8 mouse cellular contexts compared by ENCODE assay signal in the genomic region with DNA sequence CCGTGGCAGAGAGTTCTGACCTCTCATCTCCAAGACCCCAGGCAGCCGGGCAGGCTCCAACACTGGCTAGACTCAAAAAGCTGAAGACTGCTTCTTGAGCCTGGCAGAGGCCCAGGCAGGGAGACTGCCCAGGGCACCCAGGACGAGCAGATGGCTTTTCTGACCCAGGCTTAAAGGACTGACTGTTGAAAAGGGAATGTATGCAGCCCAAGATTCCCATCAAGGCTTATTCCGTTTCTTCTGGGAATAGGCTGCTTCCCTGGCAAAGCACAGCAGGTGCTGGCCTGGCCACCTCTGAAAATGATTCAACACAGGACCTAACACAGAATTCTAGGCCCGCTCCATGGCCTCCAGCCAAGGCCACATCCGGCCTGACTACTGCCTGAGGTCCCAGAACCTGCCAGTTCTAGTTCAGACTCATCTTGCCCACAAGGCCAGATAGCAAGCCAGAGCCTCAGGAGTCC. TPM values are rescaled to one million over a fixed set of nuclear protein-coding genes. Genes with fewer than 3 reads are reported as not detected.
DNase-seq lines count a peak whose midpoint lies in the region; ATAC-seq lines count a peak whose summit lies in the region.

No protein-coding gene starts in this region.

- H3K9ac ChIP-seq in intestine, embryonic 15.5 days = no peak overlapping the region

- peaks cover 44% of the 10 kb centered on the region for H3K27me3 ChIP-seq in forebrain, embryonic 10.5 days (ENCODE audit: poor library complexity, severe bottlenecking)
- peaks cover 23% of the 10 kb centered on the region for H3K27me3 ChIP-seq in intestine, embryonic 15.5 days (replicated peaks)

- intact Hi-C loops in left cerebral cortex, postnatal 4 days (cut with DNase I) = no loop called here

- no peak for ATAC-seq in intestine, embryonic 15.5 days

- H3K27ac ChIP-seq in forebrain, embryonic 10.5 days = no peak overlapping the region
- no peak overlapping the region for H3K27ac ChIP-seq in intestine, embryonic 15.5 days

- no peak overlapping the region for H3K4me3 ChIP-seq in forebrain, embryonic 10.5 days
- no peak overlapping the region for H3K4me3 ChIP-seq in intestine, embryonic 15.5 days (replicated peaks)

- WGBS in forebrain, embryonic 10.5 days = 83% methylated on average over 6 of the region's 6 CpGs
- WGBS in intestine, embryonic 15.5 days = 79% methylated on average over 6 of the region's 6 CpGs

- H3K4me2 ChIP-seq in intestine, embryonic 15.5 days (replicated peaks) = no peak overlapping the region

- DNase-seq in left cerebral cortex, postnatal 4 days = peak; percentile 53
- DNase-seq in left cerebral cortex, adult 8-10 months (ENCODE audit: low spot score in 2 of 2) = no peak
- DNase-seq in adipocyte (ENCODE audit: low spot score) = peak; percentile 52
- peak; percentile 86 for DNase-seq in cerebellum, adult 9-11 months
- peak; percentile 51 for DNase-seq in kidney, adult 9 months
- no peak for DNase-seq in forebrain, embryonic 10.5 days (ENCODE audit: extremely low spot score, low spot score)
- no peak for DNase-seq in T-cell, adult 2 months (ENCODE audit: low spot score)

- peaks cover 23% of the 10 kb centered on the region for H3K4me1 ChIP-seq in forebrain, embryonic 10.5 days
- peaks cover 8% of the 10 kb centered on the region for H3K4me1 ChIP-seq in intestine, embryonic 15.5 days (replicated peaks)

- H3K36me3 ChIP-seq in forebrain, embryonic 10.5 days (replicated peaks) = peaks cover 52% of the 10 kb centered on the region
- H3K36me3 ChIP-seq in intestine, embryonic 15.5 days = peaks cover 33% of the 10 kb centered on the region

- H3K9me3 ChIP-seq in forebrain, embryonic 10.5 days = no peaks in the 10 kb centered on the region
- no peaks in the 10 kb centered on the region for H3K9me3 ChIP-seq in intestine, embryonic 15.5 days

RNA-seq across cellular contexts. Expression of a gene that starts 1.7 kb away (rescaled TPM):
- 1 to 10 TPM; 6.3 to 9.4 TPM for total RNA-seq in left cerebral cortex, postnatal 4 days (2021)
- total RNA-seq in left cerebral cortex, adult 8-10 months (2022) = 10 to 100 TPM; 30.9 to 34.5 (median 31.7) TPM
- polyA plus RNA-seq in forebrain, embryonic 10.5 days (2016; fragmentation: Nextera tagmentation; extraction: Ambion mirVana) = 0.51 and 1.00 TPM in 2 replicates
- polyA plus RNA-seq in intestine, embryonic 15.5 days (2015; fragmentation: Nextera tagmentation; extraction: Ambion mirVana) = 1.9 and 2.0 TPM in 2 replicates

RNA-seq across cellular contexts. Expression of a gene that starts 7.2 kb away (rescaled TPM):
- total RNA-seq in left cerebral cortex, postnatal 4 days (2021) = 1 to 10 TPM in 1 of 2 experiments, not detected in 1; 5.0 TPM
- total RNA-seq in left cerebral cortex, adult 8-10 months (2022) = 10 to 100 TPM in 2 of 4 experiments, 1 to 10 TPM in 1, not detected in 1; 2.2 to 24.0 (median 19.7) TPM
- polyA plus RNA-seq in forebrain, embryonic 10.5 days (2016; fragmentation: Nextera tagmentation; extraction: Ambion mirVana) = not detected in 2 replicates
- 1.2 and 1.9 TPM in 2 replicates for polyA plus RNA-seq in intestine, embryonic 15.5 days (2015; fragmentation: Nextera tagmentation; extraction: Ambion mirVana)

RNA-seq across cellular contexts. Expression of a gene that starts 12.5 kb away (rescaled TPM):
- 100 to 1,000 TPM; 133 to 157 TPM for total RNA-seq in left cerebral cortex, postnatal 4 days (2021)
- total RNA-seq in left cerebral cortex, adult 8-10 months (2022) = 1,000 to 10,000 TPM in 1 of 4 experiments, 100 to 1,000 TPM in 3; 328 to 1,203 (median 591) TPM
- polyA plus RNA-seq in forebrain, embryonic 10.5 days (2016; fragmentation: Nextera tagmentation; extraction: Ambion mirVana) = 135 and 142 TPM in 2 replicates
- 282 and 329 TPM in 2 replicates for polyA plus RNA-seq in intestine, embryonic 15.5 days (2015; fragmentation: Nextera tagmentation; extraction: Ambion mirVana)

RNA-seq across cellular contexts. Expression of a gene that starts 59.4 kb away (rescaled TPM):
- total RNA-seq in left cerebral cortex, postnatal 4 days (2021) = not detected
- total RNA-seq in left cerebral cortex, adult 8-10 months (2022) = not detected
- 0.18 TPM in 1 of 2 replicates, not detected in the other for polyA plus RNA-seq in forebrain, embryonic 10.5 days (2016; fragmentation: Nextera tagmentation; extraction: Ambion mirVana)
- polyA plus RNA-seq in intestine, embryonic 15.5 days (2015; fragmentation: Nextera tagmentation; extraction: Ambion mirVana) = 5.4 and 5.6 TPM in 2 replicates

Comparison
In these comparisons a context has a peak if more than half of its experiments do, and no peak if none do; other contexts are left out.
1. DNase-seq: peak in left cerebral cortex, postnatal 4 days (single experiment), adipocyte (single experiment), cerebellum, adult 9-11 months (single experiment) and kidney, adult 9 months (single experiment); none in left cerebral cortex, adult 8-10 months (0 of 2), forebrain, embryonic 10.5 days (single experiment) and T-cell, adult 2 months (single experiment).